Comparison of ENCODE assay signal across 13 mouse cellular contexts in the genomic region with DNA sequence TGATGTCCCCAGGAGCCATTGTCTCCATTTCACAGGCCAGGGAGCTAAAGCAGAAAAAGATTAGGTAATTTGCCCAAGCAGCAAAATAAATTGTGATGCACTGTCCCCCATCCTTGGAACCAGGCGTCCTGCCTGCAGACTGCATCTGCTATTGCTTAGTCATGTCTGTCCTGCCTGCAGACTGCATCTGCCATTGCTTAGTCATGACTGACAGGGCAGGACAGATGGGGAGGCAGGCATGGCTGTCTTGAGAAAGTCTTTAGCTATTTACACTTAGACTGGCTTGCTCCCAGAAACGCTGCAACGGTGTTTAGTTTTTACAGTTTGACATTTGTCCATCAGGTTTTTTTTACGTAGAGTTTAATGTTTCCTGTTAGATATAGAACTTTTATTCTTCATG. TPM values are rescaled to one million over a fixed set of nuclear protein-coding genes. Genes with fewer than 3 reads are reported as not detected.
DNase-seq lines count a peak whose midpoint lies in the region; ATAC-seq and TF ChIP-seq lines count a peak whose summit lies in the region.
"Had no signal": no experiment of that assay in that cellular context is flagged by ENCODE, and none has a peak within 500 bp of the region (broad histone marks: within the 10 kb centered on the region; RNA-seq: fewer than 3 reads in every experiment).

No protein-coding gene starts in this region.

- no peak overlapping the region for H3K27ac ChIP-seq in midbrain, embryonic 14.5 days (replicated peaks; ENCODE audit: low read depth, low read length)
- H3K27ac ChIP-seq in midbrain, embryonic 13.5 days = no peak overlapping the region
- H3K27ac ChIP-seq in stomach, postnatal 0 days (replicated peaks) = no peak overlapping the region
- H3K27ac ChIP-seq: forebrain, embryonic 13.5 days; limb, embryonic 12.5 days had no signal

- H3K9ac ChIP-seq in midbrain, embryonic 14.5 days (replicated peaks; ENCODE audit: low read length) = no peak overlapping the region
- no peak overlapping the region for H3K9ac ChIP-seq in midbrain, embryonic 13.5 days (replicated peaks)
- H3K9ac ChIP-seq in stomach, postnatal 0 days (ENCODE audit: low read length) = no peak overlapping the region
- H3K9ac ChIP-seq: forebrain, embryonic 13.5 days; limb, embryonic 12.5 days had no signal

- no peak for TF ChIP-seq EP300 in stomach, postnatal 0 days (optimal IDR thresholded peaks at IDR 0.05)

- peak; percentile 64; the same call in 1 of the 2 replicates for ATAC-seq in frontal cortex, adult (ENCODE audit: low TSS enrichment)
- no peak for ATAC-seq in midbrain, embryonic 14.5 days (ENCODE audit: low FRiP score, low TSS enrichment)
- no peak for ATAC-seq in midbrain, embryonic 13.5 days
- peak; percentile 48; the same call in 1 of the 2 replicates for ATAC-seq in granulocyte monocyte progenitor cell, adult 5-6 weeks (replicated peaks; ENCODE audit: poor library complexity, severe bottlenecking)
- ATAC-seq in stomach, postnatal 0 days (ENCODE audit: low FRiP score, low TSS enrichment) = no peak
- ATAC-seq in monocyte, adult 5-6 weeks (replicated peaks; ENCODE audit: insufficient number of reproducible peaks, low FRiP score, low TSS enrichment, poor library complexity, severe bottlenecking) = no peak
- ATAC-seq: forebrain, embryonic 13.5 days had no signal

- H3K4me1 ChIP-seq in midbrain, embryonic 14.5 days (ENCODE audit: control insufficient read depth, insufficient read depth, low read length) = no peaks in the 10 kb centered on the region
- 0 out of 2 replicates have a peak, but pooled peaks cover 3% of the 10 kb centered on the region for H3K4me1 ChIP-seq in midbrain, embryonic 13.5 days (replicated peaks)
- H3K4me1 ChIP-seq in stomach, postnatal 0 days (replicated peaks; ENCODE audit: control insufficient read depth, insufficient read depth) = no peaks in the 10 kb centered on the region; the same call in 1 of the 2 replicates

- no peaks in the 10 kb centered on the region for H3K36me3 ChIP-seq in midbrain, embryonic 14.5 days (ENCODE audit: control insufficient read depth, insufficient read depth, low read length)
- H3K36me3 ChIP-seq in midbrain, embryonic 13.5 days = no peaks in the 10 kb centered on the region
- no peaks in the 10 kb centered on the region for H3K36me3 ChIP-seq in stomach, postnatal 0 days (ENCODE audit: control insufficient read depth, insufficient read depth, low read length)
- H3K36me3 ChIP-seq: limb, embryonic 12.5 days had no signal

- no peaks in the 10 kb centered on the region for H3K27me3 ChIP-seq in midbrain, embryonic 14.5 days (ENCODE audit: control insufficient read depth, insufficient read depth, low read length)
- no peaks in the 10 kb centered on the region for H3K27me3 ChIP-seq in midbrain, embryonic 13.5 days
- no peaks in the 10 kb centered on the region for H3K27me3 ChIP-seq in stomach, postnatal 0 days (ENCODE audit: control insufficient read depth, insufficient read depth, low read length)
- H3K27me3 ChIP-seq: forebrain, embryonic 13.5 days had no signal

- no peak overlapping the region for H3K4me2 ChIP-seq in midbrain, embryonic 14.5 days (ENCODE audit: low read length)
- no peak overlapping the region for H3K4me2 ChIP-seq in midbrain, embryonic 13.5 days (replicated peaks)
- H3K4me2 ChIP-seq in stomach, postnatal 0 days (replicated peaks; ENCODE audit: low read depth) = no peak overlapping the region
- H3K4me2 ChIP-seq: forebrain, embryonic 13.5 days; limb, embryonic 12.5 days had no signal

- 54% methylated on average over 4 of the region's 4 CpGs for WGBS in midbrain, embryonic 14.5 days
- 50% methylated on average over 4 of the region's 4 CpGs for WGBS in midbrain, embryonic 13.5 days
- WGBS in stomach, postnatal 0 days = 26% methylated on average over 4 of the region's 4 CpGs

- DNase-seq in frontal cortex, postnatal 25 days (ENCODE audit: low spot score in 2 of 2) = no peak
- peak; percentile 50 for DNase-seq in midbrain, embryonic 14.5 days
- DNase-seq in stomach, postnatal 0 days (ENCODE audit: low spot score) = peak; percentile 36
- no peak for DNase-seq in ovary, postnatal 36 days (ENCODE audit: low spot score)
- DNase-seq: heart, postnatal 14 days; thymus, postnatal 14 days had no signal

- H3K9me3 ChIP-seq in midbrain, embryonic 14.5 days (ENCODE audit: control insufficient read depth, low read length) = no peaks in the 10 kb centered on the region
- H3K9me3 ChIP-seq in midbrain, embryonic 13.5 days = no peaks in the 10 kb centered on the region
- H3K9me3 ChIP-seq in stomach, postnatal 0 days (ENCODE audit: control insufficient read depth, low read length) = no peaks in the 10 kb centered on the region
- H3K9me3 ChIP-seq: forebrain, embryonic 13.5 days; limb, embryonic 12.5 days had no signal

- H3K4me3 ChIP-seq in midbrain, embryonic 14.5 days (replicated peaks; ENCODE audit: low read depth, low read length) = no peak overlapping the region
- no peak overlapping the region for H3K4me3 ChIP-seq in midbrain, embryonic 13.5 days (replicated peaks)
- H3K4me3 ChIP-seq in stomach, postnatal 0 days (ENCODE audit: low read depth, low read length) = no peak overlapping the region
- H3K4me3 ChIP-seq: forebrain, embryonic 13.5 days; limb, embryonic 12.5 days had no signal

- no peak for TF ChIP-seq CTCF in stomach, postnatal 0 days (IDR thresholded peaks at IDR 0.05; ENCODE audit: low read depth)

RNA-seq across cellular contexts. Expression of a gene that starts 19.5 kb away (rescaled TPM):
- polyA plus RNA-seq in midbrain, embryonic 14.5 days (2014; fragmentation: Nextera tagmentation; extraction: Ambion mirVana) = not detected in 2 replicates
- not detected in 2 replicates for polyA plus RNA-seq in midbrain, embryonic 13.5 days (2015; fragmentation: Nextera tagmentation; extraction: Ambion mirVana)
- total RNA-seq in granulocyte monocyte progenitor cell, adult 5-6 weeks (2014; fragmentation: Nextera tagmentation) = 0.88 TPM in 1 of 2 replicates, not detected in the other
- 0.26 TPM in 1 of 2 replicates, not detected in the other for total RNA-seq in granulocyte monocyte progenitor cell, adult 5-6 weeks (2017)
- polyA plus RNA-seq in stomach, postnatal 0 days (2015; fragmentation: Nextera tagmentation; extraction: Ambion mirVana) = 3.7 and 3.9 TPM in 2 replicates
- 0.11 to 1.2 TPM (median 0.48 TPM) in 3 replicates for total RNA-seq in monocyte, adult 5-6 weeks (2017)
- polyA plus RNA-seq: forebrain, embryonic 13.5 days; limb, embryonic 12.5 days had no signal

RNA-seq across cellular contexts. Expression of a gene that starts 33.6 kb away (rescaled TPM):
- polyA plus RNA-seq in midbrain, embryonic 14.5 days (2014; fragmentation: Nextera tagmentation; extraction: Ambion mirVana) = 0.86 and 1.5 TPM in 2 replicates
- polyA plus RNA-seq in midbrain, embryonic 13.5 days (2015; fragmentation: Nextera tagmentation; extraction: Ambion mirVana) = 1.5 and 2.0 TPM in 2 replicates
- total RNA-seq in granulocyte monocyte progenitor cell, adult 5-6 weeks (2014; fragmentation: Nextera tagmentation) = 5.7 and 7.8 TPM in 2 replicates
- total RNA-seq in granulocyte monocyte progenitor cell, adult 5-6 weeks (2017) = 9.7 and 16.4 TPM in 2 replicates
- 1.3 and 1.8 TPM in 2 replicates for polyA plus RNA-seq in stomach, postnatal 0 days (2015; fragmentation: Nextera tagmentation; extraction: Ambion mirVana)
- total RNA-seq in monocyte, adult 5-6 weeks (2017) = 12.6 to 14.2 TPM (median 13.9 TPM) in 3 replicates

RNA-seq across cellular contexts. Expression of a gene that starts 50.4 kb away (rescaled TPM):
- 0.36 TPM in 1 of 2 replicates, not detected in the other for polyA plus RNA-seq in midbrain, embryonic 14.5 days (2014; fragmentation: Nextera tagmentation; extraction: Ambion mirVana)
- polyA plus RNA-seq in midbrain, embryonic 13.5 days (2015; fragmentation: Nextera tagmentation; extraction: Ambion mirVana) = 0.15 and 0.36 TPM in 2 replicates
- not detected in 2 replicates for total RNA-seq in granulocyte monocyte progenitor cell, adult 5-6 weeks (2014; fragmentation: Nextera tagmentation)
- total RNA-seq in granulocyte monocyte progenitor cell, adult 5-6 weeks (2017) = not detected in 2 replicates
- polyA plus RNA-seq in stomach, postnatal 0 days (2015; fragmentation: Nextera tagmentation; extraction: Ambion mirVana) = not detected in 2 replicates
- 0.96 TPM in 1 of 3 replicates, not detected in the others for total RNA-seq in monocyte, adult 5-6 weeks (2017)
- total RNA-seq: heart, postnatal 14 days; neutrophil, adult 5-6 weeks had no signal
- polyA plus RNA-seq: forebrain, embryonic 13.5 days had no signal

Comparison
In these comparisons a context has a peak if more than half of its experiments do, and no peak if none do; other contexts are left out.
1. ATAC-seq: peak in frontal cortex, adult (single experiment) and granulocyte monocyte progenitor cell, adult 5-6 weeks (single experiment); none in midbrain, embryonic 14.5 days (single experiment), midbrain, embryonic 13.5 days (single experiment), stomach, postnatal 0 days (single experiment) and monocyte, adult 5-6 weeks (single experiment).
2. DNase-seq: peak in midbrain, embryonic 14.5 days (single experiment) and stomach, postnatal 0 days (single experiment); none in frontal cortex, postnatal 25 days (0 of 2) and ovary, postnatal 36 days (single experiment).